Mouse (Mus musculus) intestine, embryonic 15.5 days (tissue): Measurements from ENCODE around the gene Arhgap35. TPM values are rescaled to one million over a fixed set of nuclear protein-coding genes. Genes with fewer than 3 reads are reported as not detected.

Source experiments
- ATAC-seq: fragments of 200-750 bp; cut with Nextera tagmentation; 2 replicates; pipeline ENCODE4 v1.8.0; 2017; ENCODE audit warnings: moderate TSS enrichment, moderate library complexity
- H3K27ac ChIP-seq: fragments of 300-500 bp; sonication (generic); 2 replicates; pipeline ENCODE4 v1.5.1; 2015; ENCODE audit warnings: mild to moderate bottlenecking, inconsistent platforms
- H3K27me3 ChIP-seq: fragments of 300-500 bp; sonication (generic); replicated peaks from 2 replicates; pipeline ENCODE4 v1.6.1; 2015; ENCODE audit warnings: inconsistent platforms
- H3K36me3 ChIP-seq: fragments of 300-500 bp; sonication (generic); 2 replicates; pipeline ENCODE4 v1.6.1; 2015; ENCODE audit warnings: inconsistent platforms
- H3K4me1 ChIP-seq: fragments of 300-500 bp; sonication (generic); replicated peaks from 2 replicates; pipeline ENCODE4 v1.6.1; 2015; ENCODE audit warnings: inconsistent platforms
- H3K4me2 ChIP-seq: fragments of 300-500 bp; sonication (generic); replicated peaks from 2 replicates; pipeline ENCODE4 v1.6.1; 2015; ENCODE audit warnings: mild to moderate bottlenecking, inconsistent platforms
- H3K4me3 ChIP-seq: fragments of 300-500 bp; sonication (generic); replicated peaks from 2 replicates; pipeline ENCODE4 v1.5.1; 2015; ENCODE audit warnings: inconsistent platforms
- H3K9ac ChIP-seq: fragments of 300-500 bp; sonication (generic); 2 replicates; pipeline ENCODE4 v1.6.1; 2015; ENCODE audit warnings: inconsistent platforms
- H3K9me3 ChIP-seq: fragments of 300-500 bp; sonication (generic); 2 replicates; pipeline ENCODE4 v1.6.1; 2016; ENCODE audit warnings: inconsistent platforms
- WGBS: fragments of 180-500 bp; shearing (Covaris S2); methylation state at CpG from one replicate; pipeline ENCODE4 v1.1.7; 2015; 5-methylcytosine and 5-hydroxymethylcytosine counted together
- polyA plus RNA-seq: library from polyadenylated mRNA; unstranded; fragments of >200 nt; fragmentation: Nextera tagmentation; extraction: Ambion mirVana; gene quantifications from 2 replicates; pipeline ENCODE4 v1.2.1, GENCODE M21; 2015

The Arhgap35 gene
- polyA plus RNA-seq, 1 experiment from 2014 or later: 10.7 TPM

- 66% methylated on average over 3 of the region's 3 CpGs for WGBS
- no peak overlapping the region for H3K9ac ChIP-seq
- ATAC-seq: no peak
- H3K4me2 ChIP-seq: no peak overlapping the region
- no peaks in the 10 kb centered on the region for H3K9me3 ChIP-seq
- no peak overlapping the region for H3K4me3 ChIP-seq
- H3K27me3 ChIP-seq: no peaks in the 10 kb centered on the region
- no peaks in the 10 kb centered on the region for H3K36me3 ChIP-seq
- H3K4me1 ChIP-seq: 0 out of 2 replicates have a peak, but pooled peaks cover 2% of the 10 kb centered on the region
- H3K27ac ChIP-seq: no peak overlapping the region
Observed at GRCm38 (mm10) chr7:16554215-16554614, 60.6 kb downstream of the Arhgap35 start.

GRCm38 (mm10) chr7:16551581-16551980 lies 63.2 kb downstream of the Arhgap35 start:
- Histone ChIP-seq H3K4me2 (no peak overlapping the region), H3K4me1 (0 out of 2 replicates have a peak, but pooled peaks cover 2% of the 10 kb centered on the region), H3K4me3 (no peak overlapping the region), H3K9me3 (no peaks in the 10 kb centered on the region), H3K36me3 (peaks cover 4% of the 10 kb centered on the region; the same call in 1 of the 2 replicates), H3K9ac (no peak overlapping the region), H3K27ac (no peak overlapping the region), H3K27me3 (no peaks in the 10 kb centered on the region)
- ATAC-seq: no peak
- WGBS: 79% methylated on average over 1 of the region's 1 CpGs

GRCm38 (mm10) chr7:16549299-16549698 lies 65.5 kb downstream of the Arhgap35 start:
- H3K27ac ChIP-seq: no peak overlapping the region
- ATAC-seq: no peak
- H3K9me3 ChIP-seq: no peaks in the 10 kb centered on the region
- H3K9ac ChIP-seq: no peak overlapping the region
- WGBS: 65% methylated on average over 1 of the region's 1 CpGs
- no peak overlapping the region for H3K4me2 ChIP-seq
- H3K4me1 ChIP-seq: no peaks in the 10 kb centered on the region
- no peaks in the 10 kb centered on the region for H3K27me3 ChIP-seq
- H3K4me3 ChIP-seq: no peak overlapping the region
- H3K36me3 ChIP-seq: peaks cover 4% of the 10 kb centered on the region; the same call in 1 of the 2 replicates

- no peak overlapping the region for H3K27ac ChIP-seq
- WGBS: 68% methylated on average over 8 of the region's 8 CpGs
- no peaks in the 10 kb centered on the region for H3K27me3 ChIP-seq
- H3K9ac ChIP-seq: no peak overlapping the region
- no peak overlapping the region for H3K4me2 ChIP-seq
- no peaks in the 10 kb centered on the region for H3K4me1 ChIP-seq
- ATAC-seq: no peak
- no peaks in the 10 kb centered on the region for H3K9me3 ChIP-seq
- no peak overlapping the region for H3K4me3 ChIP-seq
- H3K36me3 ChIP-seq: peaks cover 4% of the 10 kb centered on the region; the same call in 1 of the 2 replicates
Observed at GRCm38 (mm10) chr7:16544770-16545169, 70.0 kb downstream of the Arhgap35 start.

GRCm38 (mm10) chr7:16537220-16537903 lies 77.4 kb downstream of the Arhgap35 start:
- peak; percentile 78 for ATAC-seq
- peaks cover 17% of the 10 kb centered on the region for H3K36me3 ChIP-seq
- no peak overlapping the region for H3K27ac ChIP-seq
- H3K27me3 ChIP-seq: no peaks in the 10 kb centered on the region
- H3K9me3 ChIP-seq: no peaks in the 10 kb centered on the region
- H3K4me1 ChIP-seq: no peaks in the 10 kb centered on the region
- H3K9ac ChIP-seq: no peak overlapping the region
- H3K4me2 ChIP-seq: no peak overlapping the region
- no peak overlapping the region for H3K4me3 ChIP-seq
- 73% methylated on average over 5 of the region's 5 CpGs for WGBS

- Histone ChIP-seq H3K9ac (no peak overlapping the region), H3K4me1 (no peaks in the 10 kb centered on the region), H3K9me3 (no peaks in the 10 kb centered on the region), H3K4me3 (no peak overlapping the region), H3K27me3 (no peaks in the 10 kb centered on the region), H3K36me3 (no peaks in the 10 kb centered on the region), H3K27ac (no peak overlapping the region), H3K4me2 (no peak overlapping the region)
- no peak for ATAC-seq
- WGBS: 82% methylated on average over 2 of the region's 2 CpGs
Observed at GRCm38 (mm10) chr7:16525995-16526394, 88.8 kb downstream of the Arhgap35 start.

- H3K4me3 ChIP-seq: no peak overlapping the region
- no peak overlapping the region for H3K27ac ChIP-seq
- H3K9ac ChIP-seq: no peak overlapping the region
- ATAC-seq: no peak
- H3K36me3 ChIP-seq: no peaks in the 10 kb centered on the region
- no peaks in the 10 kb centered on the region for H3K27me3 ChIP-seq
- H3K4me2 ChIP-seq: no peak overlapping the region
- H3K9me3 ChIP-seq: no peaks in the 10 kb centered on the region
- H3K4me1 ChIP-seq: no peaks in the 10 kb centered on the region
- WGBS: 83% methylated on average over 3 of the region's 3 CpGs
Observed at GRCm38 (mm10) chr7:16525448-16525847, 89.3 kb downstream of the Arhgap35 start.

GRCm38 (mm10) chr7:16524308-16524707 lies 90.5 kb downstream of the Arhgap35 start:
- WGBS: 93% methylated on average over 2 of the region's 2 CpGs
- Histone ChIP-seq H3K9me3 (no peaks in the 10 kb centered on the region), H3K27ac (no peak overlapping the region), H3K4me2 (no peak overlapping the region), H3K4me1 (no peaks in the 10 kb centered on the region), H3K4me3 (no peak overlapping the region), H3K27me3 (no peaks in the 10 kb centered on the region), H3K9ac (no peak overlapping the region), H3K36me3 (no peaks in the 10 kb centered on the region)
- no peak for ATAC-seq

GRCm38 (mm10) chr7:16519310-16519709 lies 95.5 kb downstream of the Arhgap35 start:
- Histone ChIP-seq H3K9me3 (no peaks in the 10 kb centered on the region), H3K27ac (no peak overlapping the region), H3K4me1 (no peaks in the 10 kb centered on the region), H3K36me3 (no peaks in the 10 kb centered on the region), H3K4me3 (no peak overlapping the region), H3K27me3 (no peaks in the 10 kb centered on the region), H3K4me2 (no peak overlapping the region), H3K9ac (no peak overlapping the region)
- whole genome bisulfite sequencing: 89% methylated on average over 2 of the region's 2 CpGs
- ATAC-seq: no peak

GRCm38 (mm10) chr7:16517198-16517597 lies 97.6 kb downstream of the Arhgap35 start:
- ATAC-seq: no peak
- Histone ChIP-seq H3K4me1 (no peaks in the 10 kb centered on the region), H3K36me3 (no peaks in the 10 kb centered on the region), H3K4me2 (no peak overlapping the region), H3K4me3 (no peak overlapping the region), H3K9ac (no peak overlapping the region), H3K9me3 (no peaks in the 10 kb centered on the region), H3K27me3 (no peaks in the 10 kb centered on the region), H3K27ac (no peak overlapping the region)
- 95% methylated on average over 5 of the region's 5 CpGs for WGBS

- H3K9ac ChIP-seq: no peak overlapping the region
- no peak overlapping the region for H3K4me2 ChIP-seq
- H3K27ac ChIP-seq: no peak overlapping the region
- H3K4me1 ChIP-seq: no peaks in the 10 kb centered on the region
- 13% methylated on average over 3 of the region's 3 CpGs for WGBS
- H3K27me3 ChIP-seq: no peaks in the 10 kb centered on the region
- H3K9me3 ChIP-seq: no peaks in the 10 kb centered on the region
- no peak overlapping the region for H3K4me3 ChIP-seq
- no peak for ATAC-seq
- H3K36me3 ChIP-seq: peaks cover 19% of the 10 kb centered on the region
Observed at GRCm38 (mm10) chr7:16507284-16507683, 107.5 kb downstream of the Arhgap35 start.

GRCm38 (mm10) chr7:16505226-16505593 lies 109.6 kb downstream of the Arhgap35 start:
- H3K4me2 ChIP-seq: no peak overlapping the region
- no peaks in the 10 kb centered on the region for H3K4me1 ChIP-seq
- no peak overlapping the region for H3K27ac ChIP-seq
- 91% methylated on average over 3 of the region's 3 CpGs for WGBS
- no peaks in the 10 kb centered on the region for H3K9me3 ChIP-seq
- H3K36me3 ChIP-seq: peaks cover 15% of the 10 kb centered on the region
- H3K4me3 ChIP-seq: no peak overlapping the region
- no peak for ATAC-seq
- H3K9ac ChIP-seq: no peak overlapping the region
- H3K27me3 ChIP-seq: no peaks in the 10 kb centered on the region

- H3K4me1 ChIP-seq: no peaks in the 10 kb centered on the region
- peak; percentile 17; the same call in 1 of the 2 replicates for ATAC-seq
- H3K4me2 ChIP-seq: no peak overlapping the region
- no peak overlapping the region for H3K27ac ChIP-seq
- no peak overlapping the region for H3K4me3 ChIP-seq
- H3K36me3 ChIP-seq: peaks cover 15% of the 10 kb centered on the region
- H3K27me3 ChIP-seq: no peaks in the 10 kb centered on the region
- WGBS: 69% methylated on average over 2 of the region's 2 CpGs
- no peaks in the 10 kb centered on the region for H3K9me3 ChIP-seq
- H3K9ac ChIP-seq: no peak overlapping the region
Observed at GRCm38 (mm10) chr7:16504573-16505225, 110.1 kb downstream of the Arhgap35 start.
